Mouse (Mus musculus) heart, embryonic 14.5 days (tissue): ENCODE results near the gene Gcc2. TPM values are rescaled to one million over a fixed set of nuclear protein-coding genes. Genes with fewer than 3 reads are reported as not detected.
A peak's percentile ranks its signal among the peaks of the same experiment; 100 is the strongest.
"Not testable (repeated sequence)": the region's sequence is repeated elsewhere in the genome, so short reads cannot be mapped to it uniquely, and the experiment has no call there.

Experiments
- ATAC-seq: fragments of 200-750 bp; cut with Nextera tagmentation; 2 replicates; pipeline ENCODE4 v1.8.0; 2017; ENCODE audit warnings: low read depth, moderate TSS enrichment; ENCODE audit not compliant: insufficient number of reproducible peaks, insufficient read depth, low FRiP score
- H3K27ac ChIP-seq, 2 experiments: fragments of 200-500 bp in 1 of 2; fragments of 300-500 bp in 1 of 2; sonication (generic) in 1 of 2; replicated peaks in 1 of 2; 2 replicates each; pipeline ENCODE4 v1.5.1; 2012 to 2014; ENCODE audit warnings: low read depth in 2 of 2, low read length in 2 of 2, control low read depth in 1 of 2, mild to moderate bottlenecking in 1 of 2, mixed read lengths in 1 of 2; ENCODE audit not compliant: control insufficient read depth in 1 of 2, insufficient read depth in 1 of 2
- H3K27me3 ChIP-seq: fragments of 300-500 bp; sonication (generic); 2 replicates; pipeline ENCODE4 v1.6.1; 2014; ENCODE audit warnings: mild to moderate bottlenecking, low read length, control low read depth; ENCODE audit not compliant: control insufficient read depth, insufficient read depth
- H3K36me3 ChIP-seq: fragments of 300-500 bp; sonication (generic); 2 replicates; pipeline ENCODE4 v1.6.1; 2014; ENCODE audit warnings: mild to moderate bottlenecking, control low read depth, low read length, mixed read lengths; ENCODE audit not compliant: control insufficient read depth, insufficient read depth
- H3K4me1 ChIP-seq, 2 experiments: fragments of 200-500 bp in 1 of 2; fragments of 300-500 bp in 1 of 2; sonication (generic) in 1 of 2; 2 replicates each; pipeline ENCODE4 v1.6.1; 2012 to 2014; ENCODE audit warnings: low read length in 2 of 2, control low read depth in 1 of 2, mixed read lengths in 1 of 2; ENCODE audit not compliant: control insufficient read depth in 2 of 2, insufficient read depth in 2 of 2
- H3K4me2 ChIP-seq: fragments of 300-500 bp; sonication (generic); 2 replicates; pipeline ENCODE4 v1.6.1; 2014; ENCODE audit warnings: mild to moderate bottlenecking, low read length
- H3K4me3 ChIP-seq, 2 experiments: fragments of 200-500 bp in 1 of 2; fragments of 300-500 bp in 1 of 2; sonication (generic) in 1 of 2; 2 replicates each; pipeline ENCODE4 v1.5.1; 2012 to 2014; ENCODE audit warnings: low read length in 2 of 2, mild to moderate bottlenecking in 2 of 2, control low read depth in 1 of 2, low read depth in 1 of 2, moderate library complexity in 1 of 2; ENCODE audit not compliant: control insufficient read depth in 1 of 2, insufficient read depth in 1 of 2
- H3K9ac ChIP-seq: fragments of 300-500 bp; sonication (generic); 2 replicates; pipeline ENCODE4 v1.6.1; 2014; ENCODE audit warnings: mild to moderate bottlenecking, low read length
- H3K9me3 ChIP-seq: fragments of 300-500 bp; sonication (generic); 2 replicates; pipeline ENCODE4 v1.6.1; 2016; ENCODE audit warnings: low read length, control low read depth; ENCODE audit not compliant: control insufficient read depth
- WGBS: fragments of 180-500 bp; shearing (Covaris S2); extraction: QIAGEN DNeasy Blood & Tissue Kit; methylation state at CpG from one replicate; pipeline ENCODE4 v1.1.7; 2014; 5-methylcytosine and 5-hydroxymethylcytosine counted together
- polyA plus RNA-seq: library from polyadenylated mRNA; unstranded; fragments of >200 nt; fragmentation: Nextera tagmentation; extraction: Ambion mirVana; gene quantifications from 2 replicates; pipeline ENCODE4 v1.2.1, GENCODE M21; 2014

The Gcc2 gene
- polyA plus RNA-seq, 1 experiment from 2014 or later = 39.3 TPM

- H3K27ac ChIP-seq = no peak overlapping the region
- peaks cover 3 to 28% of the 10 kb centered on the region in 2 experiments; a peak in 3 of 4 replicates for H3K4me1 ChIP-seq
- H3K9ac ChIP-seq = no peak overlapping the region
- H3K4me2 ChIP-seq = no peak overlapping the region
- no peaks in the 10 kb centered on the region for H3K27me3 ChIP-seq
- WGBS = 94% methylated on average over 8 of the region's 8 CpGs
- ATAC-seq = no peak
- no peaks in the 10 kb centered on the region for H3K9me3 ChIP-seq
- no peak overlapping the region for H3K4me3 ChIP-seq
- H3K36me3 ChIP-seq = peaks cover 3% of the 10 kb centered on the region; the same call in 1 of the 2 replicates
These were observed 73.3 kb downstream of the Gcc2 start for GRCm38 (mm10) chr10:58328517-58329108.

DNA sequence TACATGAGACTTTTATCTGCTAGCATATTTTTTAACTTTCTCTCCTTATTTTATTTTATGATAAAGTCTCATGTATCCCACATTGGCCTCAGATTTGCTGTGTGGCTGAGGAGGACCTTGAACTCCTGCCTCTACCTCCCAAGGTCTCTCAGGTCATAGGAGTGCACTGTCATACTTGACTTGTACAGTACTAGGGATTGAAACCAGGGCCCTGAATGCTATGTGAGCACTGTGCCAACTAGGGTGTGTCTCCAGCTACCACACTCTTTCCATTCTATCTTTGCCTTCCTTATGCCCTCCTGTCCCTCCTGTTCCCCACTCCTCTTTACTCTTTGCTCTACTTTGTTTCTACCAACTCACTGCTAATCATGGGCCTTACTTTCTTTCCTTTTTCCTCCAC lies 75.3 kb downstream of the Gcc2 start:
- H3K27me3 ChIP-seq = no peaks in the 10 kb centered on the region
- peaks cover 3% of the 10 kb centered on the region; the same call in 1 of the 2 replicates for H3K36me3 ChIP-seq
- no peak for ATAC-seq

GRCm38 (mm10) chr10:58331741-58332140 lies 76.4 kb downstream of the Gcc2 start:
- Histone ChIP-seq H3K27ac (no peak overlapping the region), H3K27me3 (no peaks in the 10 kb centered on the region), H3K36me3 (peaks cover 3% of the 10 kb centered on the region; the same call in 1 of the 2 replicates), H3K9ac (no peak overlapping the region), H3K4me3 (no peak overlapping the region), H3K4me1 (peaks cover 2 to 14% of the 10 kb centered on the region in 2 experiments; a peak in 3 of 4 replicates), H3K9me3 (no peaks in the 10 kb centered on the region), H3K4me2 (no peak overlapping the region)
- ATAC-seq = no peak

More for the DNA sequence above, 75.3 kb downstream of the Gcc2 start:
- H3K4me2 ChIP-seq = no peak overlapping the region
- no peak overlapping the region for H3K4me3 ChIP-seq
- H3K9me3 ChIP-seq = no peaks in the 10 kb centered on the region
- H3K27ac ChIP-seq = 0 out of 4 replicates have a peak overlapping the region, but pooled peaks of 1 of the 2 experiments have one; percentile 9
- H3K4me1 ChIP-seq = peaks cover 2 to 21% of the 10 kb centered on the region in 2 experiments; a peak in 3 of 4 replicates
- no peak overlapping the region for H3K9ac ChIP-seq

DNA sequence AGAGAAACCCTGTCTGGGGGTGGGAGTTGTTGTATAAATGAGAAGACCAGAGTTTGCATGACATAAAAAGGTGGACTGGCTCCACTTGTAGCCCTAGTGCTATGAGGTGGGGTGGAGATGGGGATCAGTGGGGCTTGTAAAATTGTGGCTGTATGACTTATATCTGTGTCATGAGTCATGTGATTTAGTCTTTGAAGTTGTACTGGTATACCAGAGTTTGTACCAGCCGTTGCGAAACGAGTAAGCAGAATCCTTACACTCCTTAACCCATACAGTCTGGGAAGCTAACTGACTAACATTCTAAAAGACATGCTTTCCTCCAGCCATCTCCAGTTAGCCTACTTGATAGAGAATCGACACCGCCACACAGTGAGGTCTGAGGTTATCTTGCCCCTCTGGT lies 78.1 kb downstream of the Gcc2 start:
- WGBS = 47% methylated on average over 5 of the region's 5 CpGs
- ATAC-seq = no peak

DNA sequence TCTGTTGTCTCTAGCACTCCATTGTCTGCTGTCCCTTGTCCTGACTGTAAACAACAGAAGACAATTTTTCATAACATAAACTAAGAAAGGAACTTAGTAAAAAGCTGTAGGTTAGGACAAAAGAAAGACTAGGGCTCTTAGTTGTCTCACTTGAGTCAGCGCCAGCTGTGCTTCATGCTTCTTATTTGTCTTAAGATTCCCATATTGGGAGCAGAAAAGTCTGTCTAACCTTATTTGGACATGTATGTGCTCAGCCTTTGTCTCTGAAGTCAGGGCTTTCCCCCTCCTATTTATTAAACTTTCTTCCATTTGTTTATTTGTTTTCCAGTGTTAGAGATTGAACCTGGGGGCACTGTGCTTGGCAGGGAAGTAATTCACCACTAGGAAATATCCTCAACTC lies 80.9 kb downstream of the Gcc2 start:
- H3K4me1 ChIP-seq = peaks cover 5 to 32% of the 10 kb centered on the region in 2 experiments; a peak in 3 of 4 replicates
- no peak for ATAC-seq
- no peak overlapping the region for H3K4me2 ChIP-seq
- WGBS = 87% methylated on average over 1 of the region's 1 CpGs
- peaks cover 3% of the 10 kb centered on the region; the same call in 1 of the 2 replicates for H3K36me3 ChIP-seq
- no peak overlapping the region for H3K27ac ChIP-seq
- no peak overlapping the region for H3K9ac ChIP-seq
- H3K9me3 ChIP-seq = no peaks in the 10 kb centered on the region
- H3K4me3 ChIP-seq = no peak overlapping the region
- H3K27me3 ChIP-seq = no peaks in the 10 kb centered on the region

More for the DNA sequence above, 78.1 kb downstream of the Gcc2 start:
- no peak overlapping the region for H3K9ac ChIP-seq
- 0 out of 4 replicates have a peak overlapping the region, but pooled peaks of 1 of the 2 experiments have one; percentile 14 for H3K27ac ChIP-seq
- H3K36me3 ChIP-seq = peaks cover 3% of the 10 kb centered on the region; the same call in 1 of the 2 replicates
- H3K9me3 ChIP-seq = no peaks in the 10 kb centered on the region
- H3K4me1 ChIP-seq = peaks cover 2 to 21% of the 10 kb centered on the region in 2 experiments; a peak in 3 of 4 replicates
- H3K4me3 ChIP-seq = no peak overlapping the region
- H3K4me2 ChIP-seq = no peak overlapping the region
- no peaks in the 10 kb centered on the region for H3K27me3 ChIP-seq

- H3K36me3 ChIP-seq = not testable (repeated sequence)
These were observed 81.8 kb downstream of the Gcc2 start for GRCm38 (mm10) chr10:58337091-58337490.

GRCm38 (mm10) chr10:58338590-58338989 lies 83.3 kb downstream of the Gcc2 start:
- Histone ChIP-seq H3K4me2 (no peak overlapping the region), H3K27me3 (no peaks in the 10 kb centered on the region), H3K36me3 (no peaks in the 10 kb centered on the region), H3K9me3 (no peaks in the 10 kb centered on the region), H3K9ac (no peak overlapping the region), H3K4me1 (peaks cover 9 to 42% of the 10 kb centered on the region in 2 experiments), H3K27ac (peak overlapping the region in 1 of 2 experiments; percentile 29; a peak in 2 of 4 replicates), H3K4me3 (no peak overlapping the region)
- ATAC-seq = no peak
- 16% methylated on average over 1 of the region's 1 CpGs for WGBS

More at GRCm38 (mm10) chr10:58337091-58337490, 81.8 kb downstream of the Gcc2 start:
- not testable (repeated sequence) for H3K9me3 ChIP-seq, H3K4me3 ChIP-seq, ATAC-seq, H3K4me2 ChIP-seq, H3K27ac ChIP-seq, H3K27me3 ChIP-seq, H3K9ac ChIP-seq
- 88% methylated on average over 4 of the region's 4 CpGs for WGBS
- H3K4me1 ChIP-seq = peaks cover 7 to 40% of the 10 kb centered on the region in 2 experiments; a peak in 3 of 4 replicates
